15 mouse cellular contexts compared by ENCODE assay signal in the genomic region with DNA sequence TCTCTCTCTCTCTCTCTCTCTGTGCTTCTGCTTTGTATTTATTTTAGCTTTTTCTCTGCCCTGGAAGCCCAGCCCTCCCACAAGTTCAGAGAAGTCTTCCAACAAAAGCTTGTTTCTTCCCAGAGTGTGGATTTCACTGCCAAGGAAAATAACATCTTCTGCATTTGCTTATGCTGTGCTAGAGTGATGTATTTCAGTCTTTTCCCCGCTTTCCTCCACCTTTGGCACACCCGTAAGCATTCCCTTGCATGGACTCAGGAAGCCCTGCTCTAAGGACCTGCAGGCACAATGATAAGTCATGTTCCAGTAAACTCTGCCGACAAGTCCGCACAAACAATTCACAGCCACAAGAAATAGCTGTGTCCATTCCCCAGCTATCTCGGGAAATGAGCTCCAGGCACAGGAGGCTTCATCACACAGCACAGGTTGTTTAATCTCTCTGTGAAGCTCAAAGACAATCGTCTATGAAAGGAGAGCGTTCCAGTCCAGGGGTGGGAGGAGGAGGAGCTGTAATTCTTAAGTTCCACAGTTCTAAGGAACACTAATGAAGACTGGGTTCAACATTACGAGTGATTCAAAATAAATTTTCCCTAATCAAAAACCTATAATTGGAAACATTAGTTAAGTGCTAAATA. TPM values are rescaled to one million over a fixed set of nuclear protein-coding genes. Genes with fewer than 3 reads are reported as not detected.
DNase-seq lines count a peak whose midpoint lies in the region; ATAC-seq and TF ChIP-seq lines count a peak whose summit lies in the region.
"Had no signal": no experiment of that assay in that cellular context is flagged by ENCODE, and none has a peak within 500 bp of the region (broad histone marks: within the 10 kb centered on the region; RNA-seq: fewer than 3 reads in every experiment).

No protein-coding gene starts in this region.

- no peak for TF ChIP-seq EP300 in lung, postnatal 0 days (IDR thresholded peaks at IDR 0.05)

- no peaks in the 10 kb centered on the region for H3K36me3 ChIP-seq in heart, embryonic 13.5 days
- no peaks in the 10 kb centered on the region for H3K36me3 ChIP-seq in heart, embryonic 11.5 days (ENCODE audit: control insufficient read depth, insufficient read depth, low read length)
- no peaks in the 10 kb centered on the region for H3K36me3 ChIP-seq in lung, postnatal 0 days (ENCODE audit: insufficient read depth, low read length)
- no peaks in the 10 kb centered on the region for H3K36me3 ChIP-seq in stomach, embryonic 14.5 days (ENCODE audit: control insufficient read depth, insufficient read depth, low read length)
- H3K36me3 ChIP-seq: liver, embryonic 15.5 days had no signal

- no peak for ATAC-seq in heart, embryonic 13.5 days (ENCODE audit: extremely low read depth, insufficient number of reproducible peaks, low FRiP score, low TSS enrichment)
- ATAC-seq in heart, embryonic 11.5 days (replicated peaks; ENCODE audit: insufficient number of reproducible peaks, low FRiP score, low TSS enrichment), result no peak
- ATAC-seq in lung, postnatal 0 days, result no peak
- ATAC-seq in stomach, embryonic 14.5 days (ENCODE audit: insufficient number of reproducible peaks, insufficient read depth, low FRiP score, low read depth), result 0 out of 2 replicates have a peak, but pooled peaks have one; percentile 37
- ATAC-seq in erythroid progenitor cell, adult 5-6 weeks (replicated peaks; ENCODE audit: low FRiP score, poor library complexity, severe bottlenecking), result no peak

- H3K4me2 ChIP-seq in heart, embryonic 13.5 days, result peak overlapping the region; percentile 10
- H3K4me2 ChIP-seq in heart, embryonic 11.5 days, result no peak overlapping the region
- H3K4me2 ChIP-seq in lung, postnatal 0 days (replicated peaks; ENCODE audit: low read depth, low read length), result no peak overlapping the region
- peak overlapping the region; percentile 10; the same call in 1 of the 2 replicates for H3K4me2 ChIP-seq in stomach, embryonic 14.5 days (replicated peaks; ENCODE audit: low read depth, low read length)
- H3K4me2 ChIP-seq: liver, embryonic 15.5 days had no signal

- TF ChIP-seq CTCF in lung, postnatal 0 days (IDR thresholded peaks at IDR 0.05), result no peak
- no peak for TF ChIP-seq CTCF in embryonic fibroblast, embryonic 13.5 days (IDR thresholded peaks at IDR 0.05; ENCODE audit: borderline replicate concordance, insufficient read depth, low read length)

- 46% methylated on average over 8 of the region's 8 CpGs for WGBS in heart, embryonic 13.5 days
- WGBS in heart, embryonic 11.5 days (ENCODE audit: insufficient replicate concordance), result 58% methylated on average over 8 of the region's 8 CpGs
- WGBS in lung, postnatal 0 days, result 38% methylated on average over 8 of the region's 8 CpGs
- 29% methylated on average over 8 of the region's 8 CpGs for WGBS in stomach, embryonic 14.5 days

- no peaks in the 10 kb centered on the region for H3K27me3 ChIP-seq in heart, embryonic 13.5 days (replicated peaks)
- no peaks in the 10 kb centered on the region for H3K27me3 ChIP-seq in heart, embryonic 11.5 days (ENCODE audit: control insufficient read depth, insufficient read depth, low read length)
- H3K27me3 ChIP-seq in lung, postnatal 0 days (replicated peaks; ENCODE audit: insufficient read depth, low read length), result no peaks in the 10 kb centered on the region
- H3K27me3 ChIP-seq in stomach, embryonic 14.5 days (ENCODE audit: control insufficient read depth, insufficient read depth, low read length), result no peaks in the 10 kb centered on the region
- H3K27me3 ChIP-seq: liver, embryonic 15.5 days had no signal

- peak overlapping the region; percentile 50; the same call in 1 of the 2 replicates for H3K9ac ChIP-seq in heart, embryonic 13.5 days
- no peak overlapping the region for H3K9ac ChIP-seq in heart, embryonic 11.5 days (ENCODE audit: low read depth, low read length)
- no peak overlapping the region for H3K9ac ChIP-seq in lung, postnatal 0 days (replicated peaks; ENCODE audit: low read depth)
- no peak overlapping the region for H3K9ac ChIP-seq in stomach, embryonic 14.5 days (replicated peaks; ENCODE audit: low read depth, low read length)
- H3K9ac ChIP-seq: liver, embryonic 15.5 days had no signal

- no peak overlapping the region for H3K4me3 ChIP-seq in heart, embryonic 13.5 days
- no peak overlapping the region for H3K4me3 ChIP-seq in heart, embryonic 11.5 days (ENCODE audit: low read depth, low read length)
- H3K4me3 ChIP-seq in lung, postnatal 0 days (ENCODE audit: low read depth, low read length), result no peak overlapping the region
- no peak overlapping the region for H3K4me3 ChIP-seq in embryonic fibroblast, embryonic 13.5 days (ENCODE audit: insufficient read depth, low read length)
- H3K4me3 ChIP-seq in stomach, embryonic 14.5 days (ENCODE audit: low read depth, low read length), result no peak overlapping the region
- H3K4me3 ChIP-seq: liver, embryonic 15.5 days; myocyte had no signal

- H3K4me1 ChIP-seq in heart, embryonic 13.5 days, result peaks cover 19% of the 10 kb centered on the region
- H3K4me1 ChIP-seq in heart, embryonic 11.5 days (ENCODE audit: control insufficient read depth, insufficient read depth, low read length), result no peaks in the 10 kb centered on the region; the same call in 1 of the 2 replicates
- no peaks in the 10 kb centered on the region for H3K4me1 ChIP-seq in lung, postnatal 0 days (ENCODE audit: insufficient read depth, low read depth, low read length)
- H3K4me1 ChIP-seq in embryonic fibroblast, embryonic 13.5 days (ENCODE audit: control insufficient read depth, insufficient read depth, low read length), result peaks cover 11% of the 10 kb centered on the region
- H3K4me1 ChIP-seq in stomach, embryonic 14.5 days (ENCODE audit: control insufficient read depth, insufficient read depth, low read length), result no peaks in the 10 kb centered on the region
- H3K4me1 ChIP-seq: liver, embryonic 15.5 days had no signal

- TF ChIP-seq POLR2A in embryonic fibroblast, embryonic 13.5 days (IDR thresholded peaks at IDR 0.05; ENCODE audit: low read depth, low read length), result no peak

- peak; percentile 0 to 4 for DNase-seq in lung, adult 18-20 months
- no peak for DNase-seq in lung, postnatal 0 days (ENCODE audit: low spot score)
- DNase-seq in cerebellum, adult 8-10 months, result no peak
- DNase-seq: adrenal gland, postnatal 10 days; cerebellum, adult 11 months; embryo, embryonic 11 days; thymus, adult 18-20 months had no signal

- no peaks in the 10 kb centered on the region for H3K9me3 ChIP-seq in heart, embryonic 13.5 days
- H3K9me3 ChIP-seq in heart, embryonic 11.5 days (replicated peaks; ENCODE audit: control insufficient read depth, low read length), result 0 out of 2 replicates have a peak, but pooled peaks cover 2% of the 10 kb centered on the region
- no peaks in the 10 kb centered on the region for H3K9me3 ChIP-seq in lung, postnatal 0 days (ENCODE audit: low read length)
- no peaks in the 10 kb centered on the region for H3K9me3 ChIP-seq in stomach, embryonic 14.5 days (ENCODE audit: control insufficient read depth, low read depth, low read length)
- H3K9me3 ChIP-seq: liver, embryonic 15.5 days had no signal

- peak overlapping the region; percentile 65 for H3K27ac ChIP-seq in heart, embryonic 13.5 days (replicated peaks)
- no peak overlapping the region for H3K27ac ChIP-seq in heart, embryonic 11.5 days (ENCODE audit: low read depth, low read length)
- no peak overlapping the region for H3K27ac ChIP-seq in lung, postnatal 0 days (ENCODE audit: low read length)
- H3K27ac ChIP-seq in embryonic fibroblast, embryonic 13.5 days (ENCODE audit: insufficient read depth, low read length), result peak overlapping the region; percentile 32
- peak overlapping the region; percentile 48; the same call in 1 of the 2 replicates for H3K27ac ChIP-seq in stomach, embryonic 14.5 days (ENCODE audit: low read length)
- H3K27ac ChIP-seq: liver, embryonic 15.5 days had no signal

RNA-seq across cellular contexts. Expression of a gene that starts 17.8 kb away (rescaled TPM):
- 193 and 209 TPM in 2 replicates for polyA plus RNA-seq in heart, embryonic 13.5 days (2015; fragmentation: Nextera tagmentation; extraction: Ambion mirVana)
- polyA plus RNA-seq in heart, embryonic 11.5 days (2014; fragmentation: Nextera tagmentation; extraction: Ambion mirVana), result 116 and 122 TPM in 2 replicates
- 35.3 and 47.3 TPM in 2 replicates for polyA plus RNA-seq in lung, postnatal 0 days (2015; fragmentation: Nextera tagmentation; extraction: Ambion mirVana)
- polyA plus RNA-seq in embryonic fibroblast, embryonic 13.5 days (2011; ENCODE audit: insufficient read length, low read depth, missing spikeins), result 511 and 923 TPM in 2 replicates
- 149 and 175 TPM in 2 replicates for polyA plus RNA-seq in stomach, embryonic 14.5 days (2014; fragmentation: Nextera tagmentation; extraction: Ambion mirVana)
- total RNA-seq in erythroid progenitor cell, adult 5-6 weeks (2015; ENCODE audit: low replicate concordance), result not detected in 2 replicates
- total RNA-seq in erythroid progenitor cell, adult 5-6 weeks (2017; ENCODE audit: low replicate concordance), result not detected in 2 replicates
- total RNA-seq: megakaryocyte-erythroid progenitor cell, adult 5-6 weeks had no signal

RNA-seq across cellular contexts. Expression of a gene that starts 58.5 kb away (rescaled TPM):
- polyA plus RNA-seq in heart, embryonic 13.5 days (2015; fragmentation: Nextera tagmentation; extraction: Ambion mirVana), result 50.3 and 54.8 TPM in 2 replicates
- 81.2 and 86.9 TPM in 2 replicates for polyA plus RNA-seq in heart, embryonic 11.5 days (2014; fragmentation: Nextera tagmentation; extraction: Ambion mirVana)
- 83.1 and 87.7 TPM in 2 replicates for polyA plus RNA-seq in lung, postnatal 0 days (2015; fragmentation: Nextera tagmentation; extraction: Ambion mirVana)
- polyA plus RNA-seq in embryonic fibroblast, embryonic 13.5 days (2011; ENCODE audit: insufficient read length, low read depth, missing spikeins), result 134 and 203 TPM in 2 replicates
- 138 and 171 TPM in 2 replicates for polyA plus RNA-seq in stomach, embryonic 14.5 days (2014; fragmentation: Nextera tagmentation; extraction: Ambion mirVana)
- total RNA-seq in erythroid progenitor cell, adult 5-6 weeks (2015; ENCODE audit: low replicate concordance), result 19.3 and 24.1 TPM in 2 replicates
- 7.9 and 9.0 TPM in 2 replicates for total RNA-seq in erythroid progenitor cell, adult 5-6 weeks (2017; ENCODE audit: low replicate concordance)

Comparison
In these comparisons a context has a peak if more than half of its experiments do, and no peak if none do; other contexts are left out.
1. H3K27ac ChIP-seq: peak in heart, embryonic 13.5 days (single experiment), embryonic fibroblast, embryonic 13.5 days (single experiment) and stomach, embryonic 14.5 days (single experiment); none in heart, embryonic 11.5 days (single experiment) and lung, postnatal 0 days (single experiment).
2. H3K4me2 ChIP-seq: peak in heart, embryonic 13.5 days (single experiment) and stomach, embryonic 14.5 days (single experiment); none in heart, embryonic 11.5 days (single experiment) and lung, postnatal 0 days (single experiment).
3. DNase-seq: peak in lung, adult 18-20 months (2 of 2); none in lung, postnatal 0 days (single experiment) and cerebellum, adult 8-10 months (single experiment).